Comparison of ENCODE assay signal across 18 mouse cellular contexts in genomic region chr15:59953857-59954256, GRCm38 (mm10).
DNase-seq lines count a peak whose midpoint lies in the region; ATAC-seq and TF ChIP-seq lines count a peak whose summit lies in the region.
"Had no signal": no experiment of that assay in that cellular context is flagged by ENCODE, and none has a peak within 500 bp of the region (broad histone marks: within the 10 kb centered on the region; RNA-seq: fewer than 3 reads in every experiment).

No protein-coding gene starts in this region.

- 14% methylated on average over 4 of the region's 4 CpGs for WGBS in heart, adult 2 months
- WGBS in lung, postnatal 0 days = 33% methylated on average over 4 of the region's 4 CpGs
- WGBS in lung, adult 2 months = 43% methylated on average over 4 of the region's 4 CpGs

- intact Hi-C loops in heart, adult 2 months (cut with DNase I) = no loop called here

- H3K4me2 ChIP-seq in lung, postnatal 0 days (replicated peaks; ENCODE audit: low read depth, low read length) = no peak overlapping the region
- H3K4me2 ChIP-seq: embryonic facial prominence, embryonic 13.5 days; heart, embryonic 12.5 days; hindbrain, embryonic 13.5 days; liver, embryonic 11.5 days; midbrain, embryonic 13.5 days; stomach, embryonic 15.5 days had no signal

- TF ChIP-seq CTCF in heart, adult 2 months (IDR thresholded peaks at IDR 0.05) = no peak
- no peak for TF ChIP-seq CTCF in layer of hippocampus, adult 2 months (conservative IDR thresholded peaks at IDR 0.05)
- no peak for TF ChIP-seq CTCF in lung, postnatal 0 days (IDR thresholded peaks at IDR 0.05)
- no peak for TF ChIP-seq CTCF in lung, adult 2 months (IDR thresholded peaks at IDR 0.05; ENCODE audit: insufficient read depth, low read length)

- TF ChIP-seq POLR2A in heart, adult 2 months (IDR thresholded peaks at IDR 0.05; ENCODE audit: insufficient read depth, low read depth, low read length) = no peak
- no peak for TF ChIP-seq POLR2A in lung, adult 2 months (IDR thresholded peaks at IDR 0.05; ENCODE audit: borderline replicate concordance, extremely low read depth, low read depth, low read length)

- H3K27ac ChIP-seq in heart, adult 2 months = no peak overlapping the region
- H3K27ac ChIP-seq in layer of hippocampus, adult 2 months = peak overlapping the region; percentile 82
- H3K27ac ChIP-seq in lung, postnatal 0 days (ENCODE audit: low read length) = no peak overlapping the region
- H3K27ac ChIP-seq: embryonic facial prominence, embryonic 13.5 days; hindbrain, embryonic 13.5 days; macrophage; midbrain, embryonic 13.5 days; stomach, embryonic 15.5 days had no signal

- ATAC-seq in lung, postnatal 0 days = peak; percentile 30
- ATAC-seq: midbrain, embryonic 13.5 days had no signal

- H3K4me3 ChIP-seq in heart, adult 2 months = no peak overlapping the region
- no peak overlapping the region for H3K4me3 ChIP-seq in layer of hippocampus, adult 2 months
- no peak overlapping the region for H3K4me3 ChIP-seq in lung, postnatal 0 days (ENCODE audit: low read depth, low read length)
- no peak overlapping the region for H3K4me3 ChIP-seq in lung, adult 2 months (replicated peaks; ENCODE audit: extremely low read depth, low read depth, low read length)
- H3K4me3 ChIP-seq: embryonic facial prominence, embryonic 13.5 days; erythroblast, embryonic 14.5 days; heart, embryonic 12.5 days; hindbrain, embryonic 13.5 days; midbrain, embryonic 13.5 days; stomach, embryonic 15.5 days had no signal

- no peak overlapping the region for H3K9ac ChIP-seq in heart, adult 2 months (ENCODE audit: low read depth, low read length)
- H3K9ac ChIP-seq in lung, postnatal 0 days (replicated peaks; ENCODE audit: low read depth) = no peak overlapping the region
- H3K9ac ChIP-seq: embryonic facial prominence, embryonic 13.5 days; heart, embryonic 12.5 days; hindbrain, embryonic 13.5 days; midbrain, embryonic 13.5 days; stomach, embryonic 15.5 days had no signal

- H3K36me3 ChIP-seq in heart, adult 2 months (ENCODE audit: control insufficient read depth, insufficient read depth, low read length) = no peaks in the 10 kb centered on the region
- H3K36me3 ChIP-seq in lung, postnatal 0 days (ENCODE audit: insufficient read depth, low read length) = no peaks in the 10 kb centered on the region
- H3K36me3 ChIP-seq: embryonic facial prominence, embryonic 13.5 days; heart, embryonic 12.5 days; hindbrain, embryonic 13.5 days; midbrain, embryonic 13.5 days; stomach, embryonic 15.5 days had no signal

- no peaks in the 10 kb centered on the region for H3K27me3 ChIP-seq in heart, adult 2 months (ENCODE audit: control insufficient read depth, insufficient read depth, low read length)
- H3K27me3 ChIP-seq in lung, postnatal 0 days (replicated peaks; ENCODE audit: insufficient read depth, low read length) = no peaks in the 10 kb centered on the region
- H3K27me3 ChIP-seq: embryonic facial prominence, embryonic 13.5 days; heart, embryonic 12.5 days; hindbrain, embryonic 13.5 days; midbrain, embryonic 13.5 days; stomach, embryonic 15.5 days had no signal

- peak; percentile 23 to 42 for DNase-seq in heart, adult 9 months (ENCODE audit: low spot score in 2 of 2)
- no peak for DNase-seq in heart, adult 2 months
- no peak for DNase-seq in layer of hippocampus, adult 2 months (ENCODE audit: low spot score in 2 of 2)
- DNase-seq in layer of hippocampus, postnatal 14 days (ENCODE audit: low spot score in 2 of 2) = no peak
- DNase-seq in lung, postnatal 0 days (ENCODE audit: low spot score) = peak; percentile 34
- no peak for DNase-seq in lung, adult 2 months
- DNase-seq: adrenal gland, postnatal 25 days; B cell, adult 2 months; embryo, embryonic 11 days; gastrocnemius, postnatal 10 days had no signal

- no peak for TF ChIP-seq EP300 in heart, adult 2 months (IDR thresholded peaks at IDR 0.05; ENCODE audit: insufficient read depth, low read depth, low read length)
- TF ChIP-seq EP300 in lung, postnatal 0 days (IDR thresholded peaks at IDR 0.05) = no peak

- no peaks in the 10 kb centered on the region for H3K9me3 ChIP-seq in lung, postnatal 0 days (ENCODE audit: low read length)
- H3K9me3 ChIP-seq: embryonic facial prominence, embryonic 13.5 days; heart, embryonic 12.5 days; hindbrain, embryonic 13.5 days; midbrain, embryonic 13.5 days; stomach, embryonic 15.5 days had no signal

- peaks cover 2% of the 10 kb centered on the region for H3K4me1 ChIP-seq in heart, adult 2 months (ENCODE audit: control insufficient read depth, insufficient read depth, low read length)
- H3K4me1 ChIP-seq in lung, postnatal 0 days (ENCODE audit: insufficient read depth, low read depth, low read length) = no peaks in the 10 kb centered on the region
- peaks cover 5% of the 10 kb centered on the region; the same call in 1 of the 2 replicates for H3K4me1 ChIP-seq in lung, adult 2 months (ENCODE audit: control insufficient read depth, insufficient read depth, low read length)
- H3K4me1 ChIP-seq: embryonic facial prominence, embryonic 13.5 days; hindbrain, embryonic 13.5 days; midbrain, embryonic 13.5 days; stomach, embryonic 15.5 days had no signal

- H3K79me2 ChIP-seq in heart, adult 2 months (replicated peaks; ENCODE audit: control insufficient read depth, insufficient read depth, low read length) = no peaks in the 10 kb centered on the region

Comparison
In these comparisons a context has a peak if more than half of its experiments do, and no peak if none do; other contexts are left out.
1. DNase-seq: peak in heart, adult 9 months (2 of 2) and lung, postnatal 0 days (single experiment); none in heart, adult 2 months (0 of 2), layer of hippocampus, adult 2 months (0 of 2), layer of hippocampus, postnatal 14 days (0 of 2) and lung, adult 2 months (single experiment).